Mouse (Mus musculus) ES-E14 (cell line): Measurements from ENCODE around the gene Calm2.

Experiments
- MAFK ChIP-seq: IDR thresholded peaks from 2 replicates; pipeline ENCODE4 v1.6.1; 2014; ENCODE audit warnings: mild to moderate bottlenecking, low read depth, low read length, inconsistent platforms; ENCODE audit not compliant: insufficient read depth
- ZC3H11A ChIP-seq: IDR thresholded peaks from 2 replicates; pipeline ENCODE4 v1.6.1; 2012; ENCODE audit warnings: low read depth, mild to moderate bottlenecking, inconsistent platforms, low read length, borderline replicate concordance
- ZNF384 ChIP-seq: IDR thresholded peaks from 2 replicates; pipeline ENCODE4 v1.6.1; 2012; ENCODE audit warnings: low read depth, low read length, inconsistent platforms

DNA sequence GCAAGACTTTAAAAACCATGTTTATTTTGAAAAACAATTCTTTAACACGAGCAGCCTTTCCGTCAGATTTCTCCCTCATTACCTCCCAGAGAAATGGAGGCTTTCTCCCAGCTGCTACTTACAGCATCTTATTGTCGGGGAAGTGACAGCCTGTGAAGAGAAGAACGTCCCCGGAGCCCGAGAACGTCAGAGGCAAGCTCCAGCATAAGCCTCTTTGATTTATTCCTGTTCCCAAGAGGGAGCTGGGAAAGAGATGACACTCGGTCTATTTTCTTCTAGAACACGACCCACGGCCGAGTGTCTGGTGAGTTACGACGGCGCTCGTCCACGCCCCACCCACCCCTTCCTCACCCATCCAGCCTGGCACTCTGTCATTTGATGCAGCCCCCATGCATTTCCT lies 30.9 kb upstream of the Calm2 start:
- TF ChIP-seq ZC3H11A, result no peak
- TF ChIP-seq ZNF384, result no peak
- no peak for TF ChIP-seq MAFK
